Mouse (Mus musculus) lung, postnatal 0 days (tissue): ENCODE results near the gene Pld4. TPM values are rescaled to one million over a fixed set of nuclear protein-coding genes. Genes with fewer than 3 reads are reported as not detected.
A peak's percentile ranks its signal among the peaks of the same experiment; 100 is the strongest.

ENCODE experiments used
- ATAC-seq: fragments of 200-750 bp; cut with Nextera tagmentation; 2 replicates; pipeline ENCODE4 v1.8.0; 2017; ENCODE audit warnings: moderate library complexity
- DNase-seq: peaks from one replicate; pipeline ENCODE4 v3.0.0-alpha.2; 2016; ENCODE audit warnings: low spot score
- H3K27ac ChIP-seq: fragments of 300-500 bp; sonication (generic); 2 replicates; pipeline ENCODE4 v1.5.1; 2014; ENCODE audit warnings: antibody characterized with exemption, mild to moderate bottlenecking, low read length, mixed read lengths
- H3K27me3 ChIP-seq: fragments of 300-500 bp; sonication (generic); replicated peaks from 2 replicates; pipeline ENCODE4 v1.6.1; 2014; ENCODE audit warnings: low read length, mixed read lengths; ENCODE audit not compliant: insufficient read depth
- H3K36me3 ChIP-seq: fragments of 300-500 bp; sonication (generic); 2 replicates; pipeline ENCODE4 v1.6.1; 2014; ENCODE audit warnings: low read length, mixed read lengths; ENCODE audit not compliant: insufficient read depth
- H3K4me1 ChIP-seq: fragments of 300-500 bp; sonication (generic); 2 replicates; pipeline ENCODE4 v1.6.1; 2014; ENCODE audit warnings: antibody characterized with exemption, low read depth, low read length, mixed read lengths; ENCODE audit not compliant: insufficient read depth
- H3K4me2 ChIP-seq: fragments of 300-500 bp; sonication (generic); replicated peaks from 2 replicates; pipeline ENCODE4 v1.6.1; 2014; ENCODE audit warnings: low read depth, mild to moderate bottlenecking, low read length, moderate library complexity, mixed read lengths
- H3K4me3 ChIP-seq: fragments of 300-500 bp; sonication (generic); 2 replicates; pipeline ENCODE4 v1.5.1; 2014; ENCODE audit warnings: low read depth, low read length
- H3K9ac ChIP-seq: fragments of 300-500 bp; sonication (generic); replicated peaks from 2 replicates; pipeline ENCODE4 v1.6.1; 2014; ENCODE audit warnings: low read depth, mild to moderate bottlenecking
- H3K9me3 ChIP-seq: fragments of 300-500 bp; sonication (generic); 2 replicates; pipeline ENCODE4 v1.6.1; 2016; ENCODE audit warnings: low read length, mixed read lengths
- CTCF ChIP-seq: IDR thresholded peaks from 2 replicates; pipeline ENCODE4 v1.5.1; 2016; ENCODE audit warnings: antibody characterized with exemption, mild to moderate bottlenecking
- EP300 ChIP-seq: IDR thresholded peaks from 2 replicates; pipeline ENCODE4 v1.6.1; 2016; ENCODE audit warnings: antibody characterized with exemption, mild to moderate bottlenecking, control low read depth
- WGBS: fragments of 180-500 bp; shearing (Covaris S2); extraction: QIAGEN DNeasy Blood & Tissue Kit; methylation state at CpG from one replicate; pipeline ENCODE4 v1.1.7; 2014; 5-methylcytosine and 5-hydroxymethylcytosine counted together
- polyA plus RNA-seq: library from polyadenylated mRNA; unstranded; fragments of >200 nt; fragmentation: Nextera tagmentation; extraction: Ambion mirVana; gene quantifications from 2 replicates; pipeline ENCODE4 v1.2.1, GENCODE M21; 2015

Pld4 gene
- polyA plus RNA-seq, 1 experiment from 2014 or later: 23.8 TPM

DNA sequence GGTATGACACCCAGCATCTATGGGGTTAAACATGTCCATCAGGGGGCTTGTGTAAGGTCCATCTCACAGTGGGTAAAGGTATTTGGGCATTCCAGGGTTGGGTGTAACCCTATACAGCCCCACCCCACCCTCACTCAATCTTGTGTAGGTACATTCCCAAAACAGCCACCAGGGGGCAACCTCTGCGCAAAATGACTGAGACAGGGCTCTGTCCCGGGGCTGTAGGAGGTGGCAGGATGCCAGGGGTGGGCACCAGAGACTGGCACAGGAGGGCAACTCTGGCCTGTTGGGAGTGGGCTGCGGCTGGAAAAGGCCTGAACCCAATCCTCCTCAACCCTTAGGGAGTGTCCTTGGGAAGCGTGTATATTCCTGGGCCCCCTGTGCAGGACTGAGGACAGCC, 40.0 kb downstream of the Pld4 start:
- WGBS: 4% methylated on average over 4 of the region's 4 CpGs
- H3K27me3 ChIP-seq: peaks cover 15% of the 10 kb centered on the region; the same call in 1 of the 2 replicates
- no peak for TF ChIP-seq EP300
- peak; percentile 89 for TF ChIP-seq CTCF
- H3K36me3 ChIP-seq: no peaks in the 10 kb centered on the region
- no peak overlapping the region for H3K4me2 ChIP-seq
- H3K4me3 ChIP-seq: no peak overlapping the region
- no peak overlapping the region for H3K27ac ChIP-seq
- H3K9me3 ChIP-seq: no peaks in the 10 kb centered on the region
- H3K4me1 ChIP-seq: peaks cover 28% of the 10 kb centered on the region; the same call in 1 of the 2 replicates
- ATAC-seq (peak; percentile 16; the same call in 1 of the 2 replicates), DNase-seq (peak; percentile 70)
- H3K9ac ChIP-seq: no peak overlapping the region

DNA sequence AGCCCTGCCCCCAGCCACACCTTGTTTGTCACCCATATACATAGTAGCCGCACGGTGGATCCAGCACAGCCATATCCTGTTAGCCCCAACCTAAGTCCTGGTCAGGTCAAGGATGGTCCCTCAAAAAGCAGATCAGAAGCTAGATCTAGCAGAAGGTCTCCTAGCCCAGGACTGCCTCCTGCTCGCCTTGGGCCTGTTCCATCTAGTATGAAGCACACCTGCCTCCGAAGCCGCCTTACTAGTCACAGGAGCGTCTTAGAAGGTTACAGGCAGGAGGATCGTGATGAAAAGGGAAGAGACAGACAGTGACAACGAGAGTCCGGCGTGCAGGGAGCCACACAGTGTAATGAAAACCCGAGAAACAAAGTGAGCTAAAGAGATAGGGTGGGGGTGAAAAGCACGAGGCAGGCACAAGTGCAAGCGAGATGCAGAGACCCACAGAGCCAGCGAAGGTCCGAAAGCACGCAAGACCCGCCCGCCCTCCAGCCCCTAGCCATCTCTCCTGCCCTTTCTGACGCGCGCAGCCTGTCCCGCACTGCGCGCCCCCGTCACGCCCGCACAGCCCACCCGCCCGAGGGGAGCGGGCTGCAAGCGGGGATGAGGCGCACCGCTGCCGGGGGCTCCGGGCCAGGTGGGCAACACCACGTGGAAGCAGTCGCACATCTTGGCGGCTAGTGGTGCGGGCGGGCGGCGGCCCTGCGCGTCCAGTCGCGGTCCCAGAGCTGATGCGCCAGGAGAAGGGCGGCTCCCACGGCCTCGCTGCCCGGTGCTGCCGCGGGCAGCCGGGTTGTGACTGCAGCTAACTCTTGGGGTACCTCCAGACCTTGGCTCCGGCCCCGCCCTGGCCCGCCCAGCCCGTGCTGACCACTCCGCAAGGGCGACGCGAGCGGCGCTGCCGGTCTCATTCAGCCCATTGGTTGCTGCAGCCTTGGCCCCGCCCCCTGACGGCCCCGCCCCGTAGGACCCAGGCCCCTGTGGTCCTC, 41.7 kb downstream of the Pld4 start, which contains the start of gene Ahnak2:
Gene Ahnak2, minus strand, starts transcription at position 794 of the 983 bp plus-strand sequence.
- Histone ChIP-seq H3K4me2 (peak within 1 kb of the TSS; percentile 84), H3K36me3 (no peaks in the 10 kb centered on the region), H3K4me1 (peaks cover 14% of the 10 kb centered on the region; the same call in 1 of the 2 replicates), H3K9me3 (no peaks in the 10 kb centered on the region), H3K27me3 (peaks cover 15% of the 10 kb centered on the region; the same call in 1 of the 2 replicates), H3K9ac (0 out of 2 replicates have a peak within 1 kb of the TSS, but pooled peaks have one; percentile 5), H3K4me3 (peak within 1 kb of the TSS; percentile 35), H3K27ac (no peak within 1 kb of the TSS)
- peak; percentile 34 for ATAC-seq
- peak; percentile 35 for DNase-seq
- no peak for TF ChIP-seq CTCF
- TF ChIP-seq EP300: no peak
- WGBS: 6% methylated on average over 42 of the region's 69 CpGs

- no peaks in the 10 kb centered on the region for H3K36me3 ChIP-seq
- peak overlapping the region; percentile 84; the same call in 1 of the 2 replicates for H3K4me2 ChIP-seq
- H3K4me1 ChIP-seq: peaks cover 9% of the 10 kb centered on the region; the same call in 1 of the 2 replicates
- H3K27ac ChIP-seq: no peak overlapping the region
- peaks cover 15% of the 10 kb centered on the region; the same call in 1 of the 2 replicates for H3K27me3 ChIP-seq
- no peaks in the 10 kb centered on the region for H3K9me3 ChIP-seq
- TF ChIP-seq EP300: no peak
- TF ChIP-seq CTCF: no peak
- no peak for ATAC-seq
- 25% methylated on average over 3 of the region's 3 CpGs for WGBS
- no peak overlapping the region for H3K9ac ChIP-seq
- no peak for DNase-seq
- no peak overlapping the region for H3K4me3 ChIP-seq
Observed at GRCm38 (mm10) chr12:112802917-112803316, 42.5 kb downstream of the Pld4 start.

- Histone ChIP-seq H3K4me2 (no peak overlapping the region), H3K36me3 (no peaks in the 10 kb centered on the region), H3K9me3 (no peaks in the 10 kb centered on the region), H3K4me3 (no peak overlapping the region), H3K27ac (no peak overlapping the region), H3K27me3 (peaks cover 15% of the 10 kb centered on the region; the same call in 1 of the 2 replicates), H3K4me1 (peaks cover 12% of the 10 kb centered on the region; the same call in 1 of the 2 replicates), H3K9ac (no peak overlapping the region)
- ATAC-seq (no peak), DNase-seq (no peak)
- no peak for TF ChIP-seq CTCF
- TF ChIP-seq EP300: no peak
- WGBS: 41% methylated on average over 13 of the region's 13 CpGs
Observed at GRCm38 (mm10) chr12:112804046-112804445, 43.6 kb downstream of the Pld4 start.

DNA sequence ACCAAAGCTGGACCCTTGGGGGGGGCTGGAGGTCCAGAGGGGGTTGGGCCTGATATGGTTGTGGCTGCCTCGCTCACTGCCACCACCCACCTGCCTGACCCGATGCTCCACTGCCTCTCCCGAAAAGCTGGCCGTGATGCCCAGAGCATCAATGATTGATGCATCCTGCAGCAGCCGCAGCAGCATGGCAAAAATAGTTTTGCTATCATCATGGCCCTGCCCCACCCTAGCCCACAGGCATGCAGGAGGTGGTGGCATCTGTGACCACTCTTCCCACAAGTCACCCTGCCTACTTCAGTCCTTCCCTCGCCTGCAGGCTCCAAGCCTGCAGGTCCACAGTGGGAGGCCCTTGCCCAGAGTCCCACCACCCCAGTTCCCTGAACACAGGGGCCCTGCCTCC, 45.6 kb downstream of the Pld4 start:
- Histone ChIP-seq H3K27me3 (peaks cover 10% of the 10 kb centered on the region; the same call in 1 of the 2 replicates), H3K4me1 (peaks cover 12% of the 10 kb centered on the region; the same call in 1 of the 2 replicates), H3K4me3 (no peak overlapping the region), H3K36me3 (no peaks in the 10 kb centered on the region), H3K9me3 (no peaks in the 10 kb centered on the region), H3K9ac (no peak overlapping the region), H3K27ac (no peak overlapping the region), H3K4me2 (no peak overlapping the region)
- TF ChIP-seq EP300: no peak
- no peak for TF ChIP-seq CTCF
- WGBS: 62% methylated on average over 6 of the region's 6 CpGs
- no peak for DNase-seq
- no peak for ATAC-seq

- no peak overlapping the region for H3K4me3 ChIP-seq
- H3K36me3 ChIP-seq: no peaks in the 10 kb centered on the region
- WGBS: 77% methylated on average over 4 of the region's 4 CpGs
- no peak overlapping the region for H3K27ac ChIP-seq
- ATAC-seq (no peak), DNase-seq (no peak)
- H3K9ac ChIP-seq: no peak overlapping the region
- 0 out of 2 replicates have a peak overlapping the region, but pooled peaks have one; percentile 93 for H3K4me2 ChIP-seq
- H3K9me3 ChIP-seq: no peaks in the 10 kb centered on the region
- no peak for TF ChIP-seq EP300
- no peak for TF ChIP-seq CTCF
- H3K4me1 ChIP-seq: peaks cover 4% of the 10 kb centered on the region; the same call in 1 of the 2 replicates
- H3K27me3 ChIP-seq: no peaks in the 10 kb centered on the region
Observed at GRCm38 (mm10) chr12:112807796-112808195, 47.3 kb downstream of the Pld4 start.
